Mouse (Mus musculus): Measurements from ENCODE around the gene Evx1. TPM values are rescaled to one million over a fixed set of nuclear protein-coding genes. Genes with fewer than 3 reads are reported as not detected.

Gene Evx1
- total and polyA plus RNA-seq, 3 experiments = not detected

DNA sequence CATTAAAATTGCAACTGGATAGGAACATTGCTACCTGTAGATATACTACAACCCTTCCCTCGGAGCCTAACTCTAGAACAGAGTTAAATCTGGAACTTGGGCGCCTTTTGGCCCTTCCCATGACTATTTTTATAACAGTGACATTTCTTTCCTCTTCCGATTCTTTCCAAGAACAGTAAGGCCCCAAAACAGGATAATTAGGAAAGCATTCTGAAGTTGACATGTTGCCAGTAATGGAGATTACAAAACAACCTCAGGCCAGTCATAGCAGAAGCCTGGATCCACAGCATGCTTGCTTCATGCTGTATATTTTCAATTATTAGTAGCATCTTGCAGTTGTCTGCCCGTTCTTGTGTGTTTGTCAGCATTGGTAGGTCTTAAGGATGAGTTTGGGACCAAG is 12.5 kb upstream of the Evx1 start:
- H3K4me3 ChIP-seq (replicated peaks in 1 of 3; ENCODE audit: low read depth in 2 of 3, low read length in 2 of 3, poor library complexity in 1 of 3) = no peak overlapping the region
- H3K79me2 ChIP-seq (replicated peaks; ENCODE audit: control insufficient read depth, extremely low read depth, insufficient read depth, poor library complexity, severe bottlenecking) = no peaks in the 10 kb centered on the region
- no peaks in the 10 kb centered on the region for H3K36me3 ChIP-seq (replicated peaks in 1 of 2; ENCODE audit: control insufficient read depth in 1 of 2, insufficient read depth in 1 of 2, low read length in 1 of 2)
- H3K9me3 ChIP-seq (replicated peaks; ENCODE audit: low read length) = peaks cover 3% of the 10 kb centered on the region
- TF ChIP-seq ZNF384 (IDR thresholded peaks at IDR 0.05; ENCODE audit: low read depth, low read length) = no peak
- no peak for TF ChIP-seq KAT2A (IDR thresholded peaks at IDR 0.05; ENCODE audit: insufficient replicate concordance, low read length)
- TF ChIP-seq IRF4 (IDR thresholded peaks at IDR 0.05; ENCODE audit: low read depth, low read length) = no peak
- TF ChIP-seq RAD21 (IDR thresholded peaks at IDR 0.05; ENCODE audit: low read depth, low read length) = no peak
- no peak for TF ChIP-seq NRF1 (IDR thresholded peaks at IDR 0.05; ENCODE audit: low read depth, low read length)
- no peak for TF ChIP-seq ZKSCAN1 (IDR thresholded peaks at IDR 0.05; ENCODE audit: borderline replicate concordance, low read depth, low read length)
- no peak for TF ChIP-seq MXI1 (IDR thresholded peaks at IDR 0.05; ENCODE audit: low read depth, low read length)
- TF ChIP-seq EP300 (IDR thresholded peaks at IDR 0.05; ENCODE audit: low read length) = no peak
- no peak for TF ChIP-seq POLR2AphosphoS2 (IDR thresholded peaks at IDR 0.05; ENCODE audit: low read depth, low read length)
- no peak for TF ChIP-seq ETS1 (conservative IDR thresholded peaks at IDR 0.05; ENCODE audit: low read depth, low read length)
- no peak for TF ChIP-seq POLR2A (IDR thresholded peaks at IDR 0.05; ENCODE audit: low read depth, low read length)
- no peak for TF ChIP-seq ELF1 (IDR thresholded peaks at IDR 0.05; ENCODE audit: low read depth, low read length)
- no peak for TF ChIP-seq TBP (conservative IDR thresholded peaks at IDR 0.05; ENCODE audit: low read depth, low read length)
- TF ChIP-seq USF2 (conservative IDR thresholded peaks at IDR 0.05; ENCODE audit: low read depth, low read length) = no peak
- no peak for TF ChIP-seq CHD2 (IDR thresholded peaks at IDR 0.05; ENCODE audit: low read length)
- no peak for TF ChIP-seq MEF2A (IDR thresholded peaks at IDR 0.05; ENCODE audit: borderline replicate concordance, low read depth, low read length)
- H3K4me1 ChIP-seq (ENCODE audit: control insufficient read depth in 1 of 2, insufficient read depth in 2 of 2) = peaks cover 0 to 5% of the 10 kb centered on the region in 2 experiments; a peak in 2 of 4 replicates
- in situ Hi-C loops (cut with MboI; ENCODE audit: low pct_ligation_motif_present, low pct_unique_long_range_greater_than_20kb, low sequenced_read_pairs) (loop anchor here (10.0 kb wide), 1 partner anchor 534 kb away; no protein-coding TSS in a partner anchor), dilution Hi-C loops (cut with MboI; ENCODE audit: extremely low pct_ligation_motif_present, extremely low pct_unique_long_range_greater_than_20kb, low sequenced_read_pairs) (no loop called here)
- H3K27me3 ChIP-seq (replicated peaks) = no peaks in the 10 kb centered on the region
- H3K9ac ChIP-seq (ENCODE audit: insufficient read depth, low read depth) = no peak overlapping the region
- no peak for DNase-seq (ENCODE audit: extremely low read depth)
- no peak overlapping the region for H3K4me2 ChIP-seq (ENCODE audit: insufficient read depth, low read depth, poor library complexity, severe bottlenecking)
- H3K27ac ChIP-seq (ENCODE audit: insufficient read depth, low read depth) = no peak overlapping the region

DNA sequence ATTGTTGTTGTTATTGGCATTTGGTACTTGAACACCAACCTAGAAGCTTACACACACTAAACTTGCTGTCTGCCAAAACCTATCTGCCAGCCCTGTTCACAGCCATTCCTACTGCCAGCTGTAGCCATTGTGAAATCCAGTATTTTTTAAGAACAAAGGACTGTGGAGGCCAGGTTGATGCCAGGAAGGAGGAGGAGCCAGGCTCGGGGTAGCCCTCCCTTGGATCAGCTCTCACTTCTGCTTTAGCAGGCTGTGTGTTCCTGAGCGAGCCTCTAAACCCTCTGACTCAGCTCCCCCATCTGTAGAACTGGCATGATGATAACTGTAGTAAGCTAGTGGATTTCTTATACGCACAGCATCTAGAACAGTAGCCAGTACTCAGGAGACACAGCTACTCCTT is 9.9 kb upstream of the Evx1 start:
- peaks cover 3% of the 10 kb centered on the region for H3K9me3 ChIP-seq (replicated peaks; ENCODE audit: low read length)
- dilution Hi-C loops (cut with MboI; ENCODE audit: extremely low pct_ligation_motif_present, extremely low pct_unique_long_range_greater_than_20kb, low sequenced_read_pairs) (no loop called here), in situ Hi-C loops (cut with MboI; ENCODE audit: low pct_ligation_motif_present, low pct_unique_long_range_greater_than_20kb, low sequenced_read_pairs) (loop anchor here (10.0 kb wide), 1 partner anchor 531 kb away; no protein-coding TSS in a partner anchor)
- H3K27me3 ChIP-seq (replicated peaks) = no peaks in the 10 kb centered on the region
- no peaks in the 10 kb centered on the region for H3K36me3 ChIP-seq (replicated peaks in 1 of 2; ENCODE audit: control insufficient read depth in 1 of 2, insufficient read depth in 1 of 2, low read length in 1 of 2)
- TF ChIP-seq SMC3 (IDR thresholded peaks at IDR 0.05; ENCODE audit: low read depth, low read length) (no peak), MAZ (IDR thresholded peaks at IDR 0.05; ENCODE audit: low read depth, low read length) (no peak), PAX5 (IDR thresholded peaks at IDR 0.05; ENCODE audit: low read length) (no peak), UBTF (IDR thresholded peaks at IDR 0.05; ENCODE audit: low read depth, low read length) (no peak), MYC (IDR thresholded peaks at IDR 0.05; ENCODE audit: low read depth, low read length) (no peak), ZNF384 (IDR thresholded peaks at IDR 0.05; ENCODE audit: low read depth, low read length) (no peak), RCOR1 (conservative IDR thresholded peaks at IDR 0.05; ENCODE audit: low read depth, low read length) (no peak), ELF1 (IDR thresholded peaks at IDR 0.05; ENCODE audit: low read depth, low read length) (no peak), KAT2A (IDR thresholded peaks at IDR 0.05; ENCODE audit: insufficient replicate concordance, low read length) (no peak)
- H3K79me2 ChIP-seq (replicated peaks; ENCODE audit: control insufficient read depth, extremely low read depth, insufficient read depth, poor library complexity, severe bottlenecking) = no peaks in the 10 kb centered on the region
- DNase-seq (ENCODE audit: extremely low read depth) = peak; percentile 18
- no peak overlapping the region for H3K4me3 ChIP-seq (replicated peaks in 1 of 3; ENCODE audit: low read depth in 2 of 3, low read length in 2 of 3, poor library complexity in 1 of 3)
- no peak overlapping the region for H3K9ac ChIP-seq (ENCODE audit: insufficient read depth, low read depth)
- H3K4me2 ChIP-seq (ENCODE audit: insufficient read depth, low read depth, poor library complexity, severe bottlenecking) = no peak overlapping the region
- no peak overlapping the region for H3K27ac ChIP-seq (ENCODE audit: insufficient read depth, low read depth)
- peaks cover 0 to 15% of the 10 kb centered on the region in 2 experiments; a peak in 2 of 4 replicates for H3K4me1 ChIP-seq (ENCODE audit: control insufficient read depth in 1 of 2, insufficient read depth in 2 of 2)
